Mouse (Mus musculus) lung, embryonic 14.5 days (tissue): ENCODE results near the gene Fzr1. TPM values are rescaled to one million over a fixed set of nuclear protein-coding genes. Genes with fewer than 3 reads are reported as not detected.

Source experiments
- ATAC-seq: fragments of 200-750 bp; cut with Nextera tagmentation; 2 replicates; pipeline ENCODE4 v1.8.0; 2017; ENCODE audit warnings: mild to moderate bottlenecking, moderate TSS enrichment, moderate library complexity; ENCODE audit not compliant: insufficient read depth
- DNase-seq: peaks from one replicate; pipeline ENCODE4 v3.0.0-alpha.2; 2015
- H3K27ac ChIP-seq: fragments of 300-500 bp; sonication (generic); 2 replicates; pipeline ENCODE4 v1.5.1; 2014; ENCODE audit warnings: low read depth, mild to moderate bottlenecking, moderate library complexity
- H3K27me3 ChIP-seq: fragments of 300-500 bp; sonication (generic); 2 replicates; pipeline ENCODE4 v1.6.1; 2014; ENCODE audit warnings: low read length, control low read depth; ENCODE audit not compliant: insufficient read depth
- H3K36me3 ChIP-seq: fragments of 300-500 bp; sonication (generic); 2 replicates; pipeline ENCODE4 v1.6.1; 2014; ENCODE audit warnings: control low read depth; ENCODE audit not compliant: insufficient read depth
- H3K4me1 ChIP-seq: fragments of 300-500 bp; sonication (generic); 2 replicates; pipeline ENCODE4 v1.6.1; 2014; ENCODE audit warnings: antibody characterized with exemption, control low read depth; ENCODE audit not compliant: insufficient read depth
- H3K4me2 ChIP-seq: fragments of 300-500 bp; sonication (generic); 2 replicates; pipeline ENCODE4 v1.6.1; 2014; ENCODE audit warnings: mild to moderate bottlenecking
- H3K4me3 ChIP-seq: fragments of 300-500 bp; sonication (generic); 2 replicates; pipeline ENCODE4 v1.5.1; 2014; ENCODE audit warnings: low read depth, low read length
- H3K9ac ChIP-seq: fragments of 300-500 bp; sonication (generic); 2 replicates; pipeline ENCODE4 v1.6.1; 2014
- H3K9me3 ChIP-seq: fragments of 300-500 bp; sonication (generic); 2 replicates; pipeline ENCODE4 v1.6.1; 2016; ENCODE audit warnings: low read depth, low read length, control low read depth
- CTCF ChIP-seq: IDR thresholded peaks from 2 replicates; pipeline ENCODE4 v1.5.1; 2016; ENCODE audit warnings: antibody characterized with exemption, low read depth
- WGBS: fragments of 180-500 bp; shearing (Covaris S2); extraction: QIAGEN DNeasy Blood & Tissue Kit; methylation state at CpG from one replicate; pipeline ENCODE4 v1.1.7; 2014; 5-methylcytosine and 5-hydroxymethylcytosine counted together
- polyA plus RNA-seq: library from polyadenylated mRNA; unstranded; fragments of >200 nt; fragmentation: Nextera tagmentation; extraction: Ambion mirVana; gene quantifications from 2 replicates; pipeline ENCODE4 v1.2.1, GENCODE M21; 2014

Fzr1 gene
- polyA plus RNA-seq, 1 experiment from 2014 or later, result 116 TPM

- peaks cover 24% of the 10 kb centered on the region for H3K36me3 ChIP-seq
- TF ChIP-seq CTCF, result no peak
- WGBS, result 83% methylated on average over 4 of the region's 4 CpGs
- no peak overlapping the region for H3K4me3 ChIP-seq
- H3K9ac ChIP-seq, result no peak overlapping the region
- H3K27me3 ChIP-seq, result peaks cover 33% of the 10 kb centered on the region
- H3K4me2 ChIP-seq, result no peak overlapping the region
- no peak overlapping the region for H3K27ac ChIP-seq
- ATAC-seq, result no peak
- H3K4me1 ChIP-seq, result peaks cover 14% of the 10 kb centered on the region
- DNase-seq, result no peak
- no peaks in the 10 kb centered on the region for H3K9me3 ChIP-seq
Measured at GRCm38 (mm10) chr10:81345162-81345534, 33.2 kb downstream of the Fzr1 start.

GRCm38 (mm10) chr10:81344421-81345161 lies 33.7 kb downstream of the Fzr1 start:
- H3K9ac ChIP-seq, result no peak overlapping the region
- no peak for ATAC-seq
- WGBS, result 41% methylated on average over 8 of the region's 8 CpGs
- peak; percentile 46 for DNase-seq
- no peak overlapping the region for H3K4me3 ChIP-seq
- H3K27me3 ChIP-seq, result peaks cover 33% of the 10 kb centered on the region
- H3K4me2 ChIP-seq, result no peak overlapping the region
- H3K27ac ChIP-seq, result no peak overlapping the region
- TF ChIP-seq CTCF, result peak; percentile 45
- no peaks in the 10 kb centered on the region for H3K9me3 ChIP-seq
- H3K4me1 ChIP-seq, result peaks cover 13% of the 10 kb centered on the region
- H3K36me3 ChIP-seq, result peaks cover 24% of the 10 kb centered on the region

DNA sequence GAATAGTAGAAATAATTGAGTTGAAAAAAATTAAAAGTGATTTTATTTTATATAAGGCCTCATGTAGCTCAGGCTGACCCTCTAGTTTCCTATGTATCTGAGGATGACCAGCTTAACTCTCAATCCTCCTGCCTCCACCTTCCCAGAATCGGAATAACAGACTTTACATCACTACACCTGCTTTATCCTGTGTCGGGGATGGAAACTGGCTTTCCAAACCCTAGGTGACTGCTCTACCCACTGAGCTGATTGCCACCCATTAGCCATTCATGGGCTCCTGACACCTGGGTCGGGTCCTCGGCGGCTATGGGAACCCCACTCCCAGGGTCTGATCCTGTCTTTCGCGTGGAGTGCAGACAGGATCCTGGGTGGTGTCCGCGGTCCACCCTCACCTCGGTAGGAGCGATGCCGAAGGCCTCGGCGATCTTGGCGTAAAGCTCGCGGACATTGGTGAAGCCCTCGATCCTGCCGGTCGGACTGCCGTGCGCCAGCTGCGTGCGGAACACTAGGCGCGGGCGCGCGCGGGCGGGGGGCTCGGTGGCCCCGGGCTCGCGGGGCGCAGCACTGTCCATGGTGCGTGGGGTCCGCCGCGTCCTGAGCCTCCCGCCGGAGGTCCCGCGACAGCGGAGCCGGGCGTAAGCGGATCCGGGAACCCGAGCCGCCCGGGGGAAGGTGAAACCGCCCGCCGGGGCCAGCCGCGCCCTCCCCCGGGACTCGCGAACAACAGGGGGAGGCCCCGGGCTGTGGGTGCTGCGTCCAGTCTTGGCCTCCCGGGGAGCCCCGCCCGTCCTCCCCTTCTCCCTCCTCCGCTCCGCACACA lies 35.4 kb downstream of the Fzr1 start, which contains the start of gene Gipc3:
Gene Gipc3, minus strand, starts transcription at position 581 of the 820 bp plus-strand sequence.
- no peak for TF ChIP-seq CTCF
- ATAC-seq, result no peak
- Histone ChIP-seq H3K27ac (no peak within 1 kb of the TSS), H3K9ac (peak within 1 kb of the TSS; percentile 58), H3K27me3 (peaks cover 33% of the 10 kb centered on the region), H3K9me3 (no peaks in the 10 kb centered on the region), H3K4me2 (peak within 1 kb of the TSS; percentile 78), H3K4me1 (peaks cover 4% of the 10 kb centered on the region; the same call in 1 of the 2 replicates), H3K36me3 (peaks cover 14% of the 10 kb centered on the region), H3K4me3 (peak within 1 kb of the TSS; percentile 50)
- no peak for DNase-seq
- 4% methylated on average over 59 of the region's 67 CpGs for WGBS

GRCm38 (mm10) chr10:81341333-81341949 lies 36.9 kb downstream of the Fzr1 start:
- ATAC-seq, result no peak; the same call in 1 of the 2 replicates
- Histone ChIP-seq H3K27ac (no peak overlapping the region), H3K4me3 (no peak overlapping the region), H3K4me1 (no peaks in the 10 kb centered on the region), H3K9me3 (no peaks in the 10 kb centered on the region), H3K9ac (no peak overlapping the region), H3K4me2 (no peak overlapping the region), H3K27me3 (peaks cover 33% of the 10 kb centered on the region), H3K36me3 (peaks cover 10% of the 10 kb centered on the region; the same call in 1 of the 2 replicates)
- peak; percentile 83 for DNase-seq
- 34% methylated on average over 16 of the region's 16 CpGs for WGBS
- peak; percentile 88 for TF ChIP-seq CTCF

- Histone ChIP-seq H3K4me2 (no peak overlapping the region), H3K9ac (no peak overlapping the region), H3K27ac (no peak overlapping the region), H3K4me3 (no peak overlapping the region), H3K9me3 (no peaks in the 10 kb centered on the region), H3K27me3 (peaks cover 33% of the 10 kb centered on the region), H3K4me1 (no peaks in the 10 kb centered on the region), H3K36me3 (0 out of 2 replicates have a peak, but pooled peaks cover 6% of the 10 kb centered on the region)
- ATAC-seq (no peak), DNase-seq (no peak)
- TF ChIP-seq CTCF, result no peak
- 37% methylated on average over 17 of the region's 17 CpGs for WGBS
Measured at GRCm38 (mm10) chr10:81340551-81341332, 37.6 kb downstream of the Fzr1 start.

DNA sequence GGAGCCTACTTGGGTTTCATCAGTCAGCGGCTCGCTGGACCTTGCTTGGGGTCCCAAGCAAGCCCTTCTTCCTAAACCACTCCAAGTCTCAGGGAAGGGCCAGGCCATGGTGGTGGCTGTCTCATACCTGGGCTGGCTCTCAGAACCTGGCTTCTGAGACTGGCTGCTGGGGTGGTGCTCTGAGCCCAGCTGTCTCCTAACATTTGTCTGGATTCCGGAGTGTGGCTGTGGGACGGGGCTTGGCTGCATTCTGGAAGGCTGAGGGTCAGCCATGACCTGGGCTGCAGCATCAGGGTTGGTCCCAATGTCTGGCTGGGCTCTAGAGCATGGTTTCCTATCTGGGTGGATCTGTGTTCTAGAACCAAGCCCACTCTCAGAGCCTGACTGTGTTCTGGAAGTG lies 41.8 kb downstream of the Fzr1 start:
- Histone ChIP-seq H3K4me2 (peak overlapping the region; percentile 42), H3K27ac (peak overlapping the region; percentile 96), H3K4me1 (peaks cover 16% of the 10 kb centered on the region; the same call in 1 of the 2 replicates), H3K36me3 (no peaks in the 10 kb centered on the region), H3K9me3 (no peaks in the 10 kb centered on the region), H3K4me3 (no peak overlapping the region), H3K9ac (peak overlapping the region; percentile 8; the same call in 1 of the 2 replicates), H3K27me3 (peaks cover 17% of the 10 kb centered on the region)
- WGBS, result 90% methylated on average over 4 of the region's 4 CpGs
- TF ChIP-seq CTCF, result no peak
- ATAC-seq (no peak), DNase-seq (no peak)
